Mouse (Mus musculus) embryonic facial prominence, embryonic 12.5 days (tissue): ENCODE results near the gene Nek1. TPM values are rescaled to one million over a fixed set of nuclear protein-coding genes. Genes with fewer than 3 reads are reported as not detected.
"Not testable (repeated sequence)": the region's sequence is repeated elsewhere in the genome, so short reads cannot be mapped to it uniquely, and the experiment has no call there.

Experiments used
- ATAC-seq: fragments of 200-750 bp; cut with Nextera tagmentation; 2 replicates; pipeline ENCODE4 v1.8.0; 2017; ENCODE audit not compliant: insufficient number of reproducible peaks, insufficient read depth, low FRiP score, low TSS enrichment
- H3K27ac ChIP-seq: fragments of 300-500 bp; sonication (generic); 2 replicates; pipeline ENCODE4 v1.5.1; 2016; ENCODE audit warnings: mild to moderate bottlenecking
- H3K27me3 ChIP-seq: fragments of 300-500 bp; sonication (generic); 2 replicates; pipeline ENCODE4 v1.6.1; 2016; ENCODE audit warnings: mild to moderate bottlenecking, moderate library complexity
- H3K36me3 ChIP-seq: fragments of 300-500 bp; sonication (generic); 2 replicates; pipeline ENCODE4 v1.6.1; 2016; ENCODE audit warnings: mild to moderate bottlenecking
- H3K4me1 ChIP-seq: fragments of 300-500 bp; sonication (generic); 2 replicates; pipeline ENCODE4 v1.6.1; 2016
- H3K4me2 ChIP-seq: fragments of 300-500 bp; sonication (generic); replicated peaks from 2 replicates; pipeline ENCODE4 v1.6.1; 2016; ENCODE audit warnings: mild to moderate bottlenecking, moderate library complexity
- H3K4me3 ChIP-seq: fragments of 300-500 bp; sonication (generic); 2 replicates; pipeline ENCODE4 v1.5.1; 2016; ENCODE audit warnings: mild to moderate bottlenecking
- H3K9ac ChIP-seq: fragments of 300-500 bp; sonication (generic); 2 replicates; pipeline ENCODE4 v1.6.1; 2016; ENCODE audit warnings: mild to moderate bottlenecking, moderate library complexity
- H3K9me3 ChIP-seq: fragments of 300-500 bp; sonication (generic); 2 replicates; pipeline ENCODE4 v1.6.1; 2016; ENCODE audit warnings: mild to moderate bottlenecking, moderate library complexity
- WGBS: fragments of 180-500 bp; shearing (Covaris S2); methylation state at CpG from one replicate; pipeline ENCODE4 v1.1.7; 2016; 5-methylcytosine and 5-hydroxymethylcytosine counted together
- polyA plus RNA-seq: library from polyadenylated mRNA; unstranded; fragments of >200 nt; fragmentation: Nextera tagmentation; extraction: Ambion mirVana; gene quantifications from 2 replicates; pipeline ENCODE4 v1.2.1, GENCODE M21; 2016

Nek1 gene
- polyA plus RNA-seq, 1 experiment from 2014 or later, result 21.5 TPM

DNA sequence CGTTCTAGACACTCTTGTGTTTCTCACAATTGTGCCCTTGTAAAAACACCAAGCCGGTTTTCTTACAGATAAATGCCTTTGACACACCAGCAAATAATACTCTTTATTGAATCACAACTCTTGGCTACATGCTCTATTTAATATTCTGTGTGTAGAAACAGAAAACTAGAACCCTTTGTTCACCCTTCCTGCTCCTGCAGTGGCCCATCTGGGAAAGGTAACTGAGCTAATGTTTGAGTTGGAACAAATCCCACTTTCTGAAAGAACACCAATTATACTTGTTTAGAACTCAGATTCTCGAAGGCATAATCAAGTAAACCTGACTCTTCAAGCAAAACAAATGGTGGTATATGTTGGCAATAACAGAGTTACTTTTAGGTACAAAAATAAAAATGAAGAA is 27.3 kb upstream of the Nek1 start:
- ATAC-seq, result no peak
- 59% methylated on average over 3 of the region's 3 CpGs for WGBS
- no peak overlapping the region for H3K4me3 ChIP-seq
- H3K27ac ChIP-seq, result no peak overlapping the region
- H3K9ac ChIP-seq, result no peak overlapping the region
- no peaks in the 10 kb centered on the region for H3K27me3 ChIP-seq
- no peaks in the 10 kb centered on the region for H3K36me3 ChIP-seq
- peaks cover 6% of the 10 kb centered on the region; the same call in 1 of the 2 replicates for H3K4me1 ChIP-seq
- H3K4me2 ChIP-seq, result no peak overlapping the region
- H3K9me3 ChIP-seq, result no peaks in the 10 kb centered on the region

DNA sequence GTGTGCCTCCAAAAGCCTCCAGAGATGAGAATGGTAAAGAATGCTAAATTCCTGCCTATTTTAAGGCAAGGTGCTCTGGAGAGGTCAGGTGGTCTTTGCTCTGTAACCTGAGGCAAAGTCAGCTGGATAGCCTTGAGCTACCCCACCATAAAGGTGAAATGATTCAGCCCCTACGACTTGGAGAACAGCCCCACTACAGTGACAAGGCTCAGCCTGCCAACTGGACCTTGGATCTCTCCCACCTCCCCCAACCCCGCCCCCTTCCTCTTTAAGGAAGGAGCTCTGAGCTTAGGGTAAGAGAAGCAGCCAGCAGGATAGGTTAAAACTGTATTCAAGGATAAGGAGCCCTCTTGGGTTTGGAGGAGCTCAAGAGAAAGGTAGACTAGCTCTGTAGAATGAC is 23.9 kb upstream of the Nek1 start:
- 42% methylated on average over 2 of the region's 2 CpGs for WGBS
- no peaks in the 10 kb centered on the region for H3K27me3 ChIP-seq
- no peak overlapping the region for H3K9ac ChIP-seq
- ATAC-seq, result no peak
- no peaks in the 10 kb centered on the region for H3K9me3 ChIP-seq
- no peaks in the 10 kb centered on the region for H3K36me3 ChIP-seq
- no peak overlapping the region for H3K27ac ChIP-seq
- no peak overlapping the region for H3K4me2 ChIP-seq
- peaks cover 6% of the 10 kb centered on the region; the same call in 1 of the 2 replicates for H3K4me1 ChIP-seq
- no peak overlapping the region for H3K4me3 ChIP-seq

DNA sequence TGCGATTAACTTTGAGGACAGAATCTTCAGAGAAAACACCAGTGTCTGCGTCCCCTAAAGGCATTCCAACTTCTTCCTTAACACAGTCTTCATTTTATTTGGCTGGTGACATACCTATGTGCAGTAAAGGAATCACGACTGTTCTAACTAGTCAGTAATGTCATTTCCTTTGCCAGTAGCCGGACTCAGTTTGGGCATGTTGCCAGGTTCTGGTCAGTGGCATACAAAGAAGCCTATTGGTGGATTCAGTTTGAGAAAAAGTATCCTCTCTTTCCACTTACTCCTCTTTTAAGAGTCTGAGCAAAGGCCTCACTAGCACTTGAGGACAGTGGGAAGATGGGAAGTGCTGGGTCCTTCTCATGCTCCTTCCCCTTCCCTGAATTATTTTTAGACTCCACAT is 21.2 kb upstream of the Nek1 start:
- H3K27ac ChIP-seq, result no peak overlapping the region
- WGBS, result 70% methylated on average over 4 of the region's 4 CpGs
- no peak overlapping the region for H3K4me2 ChIP-seq
- H3K9ac ChIP-seq, result no peak overlapping the region
- H3K36me3 ChIP-seq, result no peaks in the 10 kb centered on the region
- ATAC-seq, result no peak
- no peak overlapping the region for H3K4me3 ChIP-seq
- H3K9me3 ChIP-seq, result no peaks in the 10 kb centered on the region
- no peaks in the 10 kb centered on the region for H3K27me3 ChIP-seq
- no peaks in the 10 kb centered on the region for H3K4me1 ChIP-seq

DNA sequence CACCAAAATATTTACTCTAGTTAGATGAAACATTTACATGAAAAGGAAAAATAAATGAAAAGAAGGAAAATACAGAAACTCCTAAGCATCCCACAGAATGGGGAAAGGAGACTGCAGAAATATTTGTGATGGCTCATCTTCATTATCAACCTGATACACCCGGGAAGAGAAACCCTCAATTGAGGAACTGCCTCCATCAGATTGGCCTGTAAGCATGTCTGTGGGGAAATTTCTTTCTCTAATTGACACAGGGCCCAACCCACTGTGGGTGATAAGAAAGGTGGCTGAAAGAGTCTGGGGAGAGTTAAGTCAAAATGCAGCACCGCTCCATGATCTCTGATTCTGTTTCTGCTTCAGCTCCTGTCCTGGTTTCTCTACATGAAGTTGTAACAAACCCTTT is 19.5 kb upstream of the Nek1 start:
- Histone ChIP-seq H3K27me3 (no peaks in the 10 kb centered on the region), H3K9ac (no peak overlapping the region), H3K27ac (no peak overlapping the region), H3K4me1 (no peaks in the 10 kb centered on the region), H3K4me3 (no peak overlapping the region), H3K9me3 (no peaks in the 10 kb centered on the region), H3K36me3 (no peaks in the 10 kb centered on the region), H3K4me2 (no peak overlapping the region)
- WGBS, result 84% methylated on average over 2 of the region's 2 CpGs
- no peak for ATAC-seq

GRCm38 (mm10) chr8:60974837-60975236 is 18.2 kb upstream of the Nek1 start:
- H3K27ac ChIP-seq, result no peak overlapping the region
- ATAC-seq, result no peak
- no peaks in the 10 kb centered on the region for H3K27me3 ChIP-seq
- H3K9ac ChIP-seq, result no peak overlapping the region
- H3K36me3 ChIP-seq, result no peaks in the 10 kb centered on the region
- 77% methylated on average over 2 of the region's 2 CpGs for WGBS
- H3K9me3 ChIP-seq, result no peaks in the 10 kb centered on the region
- H3K4me2 ChIP-seq, result no peak overlapping the region
- no peaks in the 10 kb centered on the region for H3K4me1 ChIP-seq
- no peak overlapping the region for H3K4me3 ChIP-seq

GRCm38 (mm10) chr8:60976818-60977217 is 16.2 kb upstream of the Nek1 start:
- Histone ChIP-seq H3K4me1 (0 out of 2 replicates have a peak, but pooled peaks cover 5% of the 10 kb centered on the region), H3K9ac (no peak overlapping the region), H3K4me3 (no peak overlapping the region), H3K36me3 (no peaks in the 10 kb centered on the region), H3K27me3 (no peaks in the 10 kb centered on the region), H3K27ac (no peak overlapping the region), H3K9me3 (no peaks in the 10 kb centered on the region), H3K4me2 (no peak overlapping the region)
- WGBS, result 88% methylated on average over 9 of the region's 9 CpGs
- no peak for ATAC-seq

DNA sequence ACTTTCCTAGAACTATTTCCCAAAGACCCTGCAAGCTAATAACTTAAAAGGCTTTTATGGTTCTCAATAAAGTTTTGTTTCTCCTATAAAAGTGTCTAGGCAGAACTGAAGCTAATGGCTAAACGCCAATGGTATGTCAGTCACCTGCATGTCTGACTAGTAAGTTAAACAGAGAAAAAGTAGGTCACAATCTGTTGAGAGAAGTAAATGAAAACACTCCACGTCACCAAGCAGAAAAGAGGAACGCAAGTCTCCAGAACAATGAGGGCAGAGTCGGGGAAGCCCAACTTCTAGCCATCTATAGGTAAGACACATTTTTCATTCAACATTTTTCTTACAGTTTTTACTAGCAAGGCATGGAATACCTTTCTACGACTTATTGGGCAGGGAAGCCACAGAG is 14.5 kb upstream of the Nek1 start:
- no peaks in the 10 kb centered on the region for H3K9me3 ChIP-seq

DNA sequence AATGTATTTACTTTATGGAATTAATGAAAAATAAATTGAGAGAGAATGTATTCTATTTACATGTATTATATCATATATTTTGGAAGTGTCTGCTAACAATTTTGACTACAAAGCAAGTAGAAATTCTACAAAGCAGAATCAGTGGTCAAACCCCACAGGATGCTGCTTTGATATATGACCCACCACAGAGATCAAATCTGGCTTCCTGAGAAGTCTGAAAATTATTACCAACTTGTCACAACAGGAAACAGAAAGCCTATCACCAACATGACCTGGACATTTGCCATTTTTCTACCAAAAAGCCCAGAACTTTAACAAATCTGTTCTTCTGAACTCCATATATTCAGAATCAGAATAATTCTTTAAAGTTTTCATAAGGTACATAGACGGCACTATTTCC is 11.6 kb upstream of the Nek1 start:
- no peaks in the 10 kb centered on the region for H3K27me3 ChIP-seq
- H3K4me2 ChIP-seq, result no peak overlapping the region
- no peak overlapping the region for H3K9ac ChIP-seq
- no peak overlapping the region for H3K27ac ChIP-seq
- WGBS, result 20% methylated on average over 1 of the region's 1 CpGs
- H3K4me1 ChIP-seq, result 0 out of 2 replicates have a peak, but pooled peaks cover 5% of the 10 kb centered on the region
- no peak for ATAC-seq
- no peaks in the 10 kb centered on the region for H3K36me3 ChIP-seq
- H3K4me3 ChIP-seq, result no peak overlapping the region
- no peaks in the 10 kb centered on the region for H3K9me3 ChIP-seq

More for the DNA sequence above, 14.5 kb upstream of the Nek1 start:
- Histone ChIP-seq H3K27me3 (no peaks in the 10 kb centered on the region), H3K4me2 (no peak overlapping the region), H3K9ac (no peak overlapping the region), H3K27ac (no peak overlapping the region), H3K4me3 (no peak overlapping the region), H3K36me3 (no peaks in the 10 kb centered on the region), H3K4me1 (0 out of 2 replicates have a peak, but pooled peaks cover 5% of the 10 kb centered on the region)
- no peak for ATAC-seq
- WGBS, result 80% methylated on average over 5 of the region's 5 CpGs

DNA sequence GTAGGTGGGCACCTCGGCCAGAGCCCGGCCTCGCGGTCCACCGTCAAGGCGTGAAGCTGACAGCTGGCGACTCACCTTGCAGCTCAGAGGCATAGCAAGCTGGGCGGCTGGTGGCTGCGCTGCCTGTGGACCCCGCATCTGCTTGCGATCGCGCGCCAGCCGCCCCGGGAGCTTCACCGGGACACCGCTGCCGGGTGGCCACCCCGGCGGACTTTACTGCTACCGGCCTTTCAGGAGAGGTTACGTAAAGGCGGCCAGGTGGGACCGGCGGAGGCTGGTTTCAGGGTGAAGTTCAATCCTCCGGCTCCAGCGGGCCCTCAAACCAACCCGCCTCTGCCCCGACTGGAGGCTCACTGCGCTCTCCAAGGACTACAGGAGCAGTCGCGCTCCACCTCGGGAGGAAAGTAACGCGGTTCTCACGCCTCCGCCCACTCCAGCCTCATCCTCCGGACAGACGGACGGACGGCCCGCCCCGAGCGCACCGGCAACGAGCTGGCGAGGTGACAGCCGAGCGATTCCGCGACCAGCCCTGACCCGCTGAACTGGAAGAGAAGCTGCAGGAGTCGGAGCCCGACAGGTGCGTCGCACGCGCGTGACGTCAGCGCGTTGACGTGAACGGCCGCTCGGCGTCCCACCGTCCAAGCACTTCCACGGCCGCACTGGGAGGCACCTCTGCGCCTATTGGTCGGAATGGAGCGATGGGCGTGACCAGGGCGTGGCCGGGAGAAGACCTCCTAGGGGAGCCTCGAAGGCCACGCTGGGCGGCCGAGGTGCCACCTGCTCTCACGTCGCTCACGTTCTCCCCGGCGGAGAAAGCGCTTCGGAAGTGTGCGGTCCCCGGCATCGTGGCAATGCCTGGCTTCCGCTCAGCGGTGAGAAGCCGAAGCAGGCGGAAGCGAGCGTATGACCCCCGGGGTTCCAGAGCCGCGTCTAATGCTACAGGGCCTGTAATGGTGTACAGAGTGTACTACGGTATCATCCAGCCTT is 10.0 kb upstream of the Nek1 start, which contains the start of gene Clcn3:
TSS of gene Clcn3 (minus strand) at position 600 of the 987 bp plus-strand sequence.
- no peaks in the 10 kb centered on the region for H3K27me3 ChIP-seq

DNA sequence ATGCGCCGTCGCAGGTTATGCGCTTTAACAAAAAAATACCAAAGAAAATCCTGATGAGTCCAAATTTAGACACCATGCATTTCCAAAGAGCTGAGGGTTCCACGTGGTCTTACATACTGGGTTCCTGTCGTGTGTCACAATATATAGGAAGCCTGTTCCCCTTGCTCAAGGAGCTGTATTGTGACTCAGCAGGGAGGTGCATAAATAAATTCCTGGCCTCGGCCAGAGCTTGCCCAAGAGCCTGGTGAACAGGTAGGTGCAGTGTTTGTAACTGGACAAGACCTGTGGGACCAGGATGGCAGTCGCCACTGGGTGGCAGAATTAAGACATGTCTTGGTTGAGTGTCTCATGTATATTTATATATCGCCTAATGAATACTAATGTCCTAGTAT is 9.3 kb upstream of the Nek1 start:
- H3K27me3 ChIP-seq, result no peaks in the 10 kb centered on the region
- peak overlapping the region; percentile 95 for H3K4me2 ChIP-seq
- peak overlapping the region; percentile 80 for H3K4me3 ChIP-seq
- H3K9me3 ChIP-seq, result no peaks in the 10 kb centered on the region
- ATAC-seq, result peak; percentile 59
- H3K27ac ChIP-seq, result peak overlapping the region; percentile 37; the same call in 1 of the 2 replicates
- WGBS, result 17% methylated on average over 9 of the region's 9 CpGs
- 0 out of 2 replicates have a peak, but pooled peaks cover 5% of the 10 kb centered on the region for H3K4me1 ChIP-seq
- no peak overlapping the region for H3K9ac ChIP-seq
- no peaks in the 10 kb centered on the region for H3K36me3 ChIP-seq

More for the DNA sequence above, 10.0 kb upstream of the Nek1 start, which contains the start of gene Clcn3:
- no peaks in the 10 kb centered on the region for H3K36me3 ChIP-seq
- H3K4me3 ChIP-seq, result peak within 1 kb of the TSS; percentile 80
- H3K9me3 ChIP-seq, result no peaks in the 10 kb centered on the region
- ATAC-seq, result peak; percentile 100
- peak within 1 kb of the TSS; percentile 77 for H3K9ac ChIP-seq
- H3K4me2 ChIP-seq, result peak within 1 kb of the TSS; percentile 95
- H3K4me1 ChIP-seq, result 0 out of 2 replicates have a peak, but pooled peaks cover 5% of the 10 kb centered on the region
- peak within 1 kb of the TSS; percentile 57 for H3K27ac ChIP-seq
- WGBS, result under 1% methylated on average over 101 of the region's 101 CpGs

- not testable (repeated sequence) for H3K9ac ChIP-seq, H3K27ac ChIP-seq, H3K9me3 ChIP-seq, H3K27me3 ChIP-seq, H3K4me3 ChIP-seq, H3K4me1 ChIP-seq, ATAC-seq, H3K4me2 ChIP-seq, H3K36me3 ChIP-seq
- WGBS, result 89% methylated on average over 17 of the region's 17 CpGs
These were observed 8.6 kb upstream of the Nek1 start for GRCm38 (mm10) chr8:60984260-60985010.
